Mouse (Mus musculus): ENCODE results near the gene Cdr2.

GRCm38 (mm10) chr7:120917279-120917591, 64.9 kb downstream of the Cdr2 start:
- TF ChIP-seq EP300 (IDR thresholded peaks at IDR 0.05; ENCODE audit: low read depth) (peak; percentile 71), CTCF (IDR thresholded peaks at IDR 0.05; ENCODE audit: low read depth) (no peak)

Data from liver, postnatal 0 days (tissue).